In genomic region chr10:86303495-86303876, GRCm38 (mm10) we compare ENCODE assay signal across 9 mouse cellular contexts. TPM values are rescaled to one million over a fixed set of nuclear protein-coding genes. Genes with fewer than 3 reads are reported as not detected.
DNase-seq lines count a peak whose midpoint lies in the region; ATAC-seq and TF ChIP-seq lines count a peak whose summit lies in the region.
"Had no signal": no experiment of that assay in that cellular context is flagged by ENCODE, and none has a peak within 500 bp of the region (broad histone marks: within the 10 kb centered on the region; RNA-seq: fewer than 3 reads in every experiment).

No protein-coding gene starts in this region.

- TF ChIP-seq CTCF in cerebellum, adult 2 months (IDR thresholded peaks at IDR 0.05; ENCODE audit: borderline replicate concordance, insufficient read depth, low read depth, low read length): no peak

- intact Hi-C loops in heart, postnatal 36 days (cut with DNase I): no loop called here

- no peaks in the 10 kb centered on the region for H3K27me3 ChIP-seq in heart, embryonic 12.5 days (replicated peaks)
- H3K27me3 ChIP-seq in midbrain, embryonic 15.5 days (replicated peaks): no peaks in the 10 kb centered on the region
- H3K27me3 ChIP-seq in midbrain, embryonic 13.5 days: peaks cover 25% of the 10 kb centered on the region
- no peaks in the 10 kb centered on the region for H3K27me3 ChIP-seq in hindbrain, embryonic 16.5 days (replicated peaks; ENCODE audit: control insufficient read depth, insufficient read depth, low read length)
- H3K27me3 ChIP-seq in stomach, embryonic 14.5 days (ENCODE audit: control insufficient read depth, insufficient read depth, low read length): no peaks in the 10 kb centered on the region
- H3K27me3 ChIP-seq in cerebellum, adult 2 months (ENCODE audit: control insufficient read depth, insufficient read depth, low read length): no peaks in the 10 kb centered on the region
- H3K27me3 ChIP-seq: CH12.LX had no signal

- H3K4me2 ChIP-seq in heart, embryonic 12.5 days: peak overlapping the region; percentile 95
- H3K4me2 ChIP-seq in midbrain, embryonic 15.5 days: peak overlapping the region; percentile 99; the same call in 1 of the 2 replicates
- H3K4me2 ChIP-seq in midbrain, embryonic 13.5 days (replicated peaks): no peak overlapping the region
- H3K4me2 ChIP-seq in hindbrain, embryonic 16.5 days (ENCODE audit: low read length): peak overlapping the region; percentile 95
- peak overlapping the region; percentile 86 for H3K4me2 ChIP-seq in stomach, embryonic 14.5 days (replicated peaks; ENCODE audit: low read depth, low read length)

- WGBS in heart, embryonic 12.5 days: 52% methylated on average over 2 of the region's 2 CpGs
- WGBS in midbrain, embryonic 15.5 days: 48% methylated on average over 2 of the region's 2 CpGs
- WGBS in midbrain, embryonic 13.5 days: 68% methylated on average over 2 of the region's 2 CpGs
- WGBS in hindbrain, embryonic 16.5 days: 46% methylated on average over 2 of the region's 2 CpGs
- WGBS in stomach, embryonic 14.5 days: 64% methylated on average over 2 of the region's 2 CpGs
- WGBS in cerebellum, adult 2 months: 65% methylated on average over 2 of the region's 2 CpGs

- DNase-seq in heart, postnatal 36 days: no peak
- DNase-seq in cerebellum, adult 2 months: no peak

- H3K36me3 ChIP-seq in heart, embryonic 12.5 days: peaks cover 22% of the 10 kb centered on the region
- H3K36me3 ChIP-seq in midbrain, embryonic 15.5 days (replicated peaks): no peaks in the 10 kb centered on the region
- H3K36me3 ChIP-seq in midbrain, embryonic 13.5 days: peaks cover 4% of the 10 kb centered on the region; the same call in 1 of the 2 replicates
- H3K36me3 ChIP-seq in hindbrain, embryonic 16.5 days (ENCODE audit: control insufficient read depth, insufficient read depth, low read length): no peaks in the 10 kb centered on the region
- H3K36me3 ChIP-seq in stomach, embryonic 14.5 days (ENCODE audit: control insufficient read depth, insufficient read depth, low read length): peaks cover 7% of the 10 kb centered on the region

- no peak for TF ChIP-seq POLR2A in cerebellum, adult 2 months (IDR thresholded peaks at IDR 0.05; ENCODE audit: borderline replicate concordance, insufficient read depth, low read length)

- ATAC-seq in heart, embryonic 12.5 days (ENCODE audit: insufficient number of reproducible peaks, low FRiP score): no peak
- peak; percentile 3; the same call in 1 of the 2 replicates for ATAC-seq in midbrain, embryonic 15.5 days (replicated peaks)
- ATAC-seq in midbrain, embryonic 13.5 days: no peak
- no peak for ATAC-seq in hindbrain, embryonic 16.5 days
- no peak for ATAC-seq in stomach, embryonic 14.5 days (ENCODE audit: insufficient number of reproducible peaks, insufficient read depth, low FRiP score, low read depth)
- ATAC-seq in inflammation-experienced regulatory T-cells, adult 6 months: no peak

- no peaks in the 10 kb centered on the region for H3K9me3 ChIP-seq in heart, embryonic 12.5 days (replicated peaks)
- no peaks in the 10 kb centered on the region for H3K9me3 ChIP-seq in midbrain, embryonic 15.5 days
- no peaks in the 10 kb centered on the region for H3K9me3 ChIP-seq in midbrain, embryonic 13.5 days
- no peaks in the 10 kb centered on the region for H3K9me3 ChIP-seq in hindbrain, embryonic 16.5 days (ENCODE audit: control insufficient read depth, low read length)
- no peaks in the 10 kb centered on the region for H3K9me3 ChIP-seq in stomach, embryonic 14.5 days (ENCODE audit: control insufficient read depth, low read depth, low read length)

- H3K27ac ChIP-seq in heart, embryonic 12.5 days (ENCODE audit: poor library complexity, severe bottlenecking): peak overlapping the region; percentile 46; the same call in 1 of the 2 replicates
- H3K27ac ChIP-seq in midbrain, embryonic 15.5 days: no peak overlapping the region
- H3K27ac ChIP-seq in midbrain, embryonic 13.5 days: no peak overlapping the region
- no peak overlapping the region; the same call in 1 of the 2 replicates for H3K27ac ChIP-seq in hindbrain, embryonic 16.5 days (ENCODE audit: low read depth, low read length)
- H3K27ac ChIP-seq in stomach, embryonic 14.5 days (ENCODE audit: low read length): no peak overlapping the region
- no peak overlapping the region for H3K27ac ChIP-seq in cerebellum, adult 2 months (ENCODE audit: insufficient read depth, low read length)

- peaks cover 31% of the 10 kb centered on the region for H3K4me1 ChIP-seq in heart, embryonic 12.5 days (replicated peaks)
- peaks cover 36% of the 10 kb centered on the region for H3K4me1 ChIP-seq in midbrain, embryonic 15.5 days
- H3K4me1 ChIP-seq in midbrain, embryonic 13.5 days (replicated peaks): peaks cover 38% of the 10 kb centered on the region
- H3K4me1 ChIP-seq in hindbrain, embryonic 16.5 days (ENCODE audit: control insufficient read depth, insufficient read depth, low read depth, low read length): peaks cover 28% of the 10 kb centered on the region
- H3K4me1 ChIP-seq in stomach, embryonic 14.5 days (ENCODE audit: control insufficient read depth, insufficient read depth, low read length): peaks cover 15% of the 10 kb centered on the region; the same call in 1 of the 2 replicates
- peaks cover 10% of the 10 kb centered on the region for H3K4me1 ChIP-seq in cerebellum, adult 2 months (ENCODE audit: control insufficient read depth, insufficient read depth, low read length)

- peak overlapping the region; percentile 83; the same call in 1 of the 2 replicates for H3K4me3 ChIP-seq in heart, embryonic 12.5 days
- no peak overlapping the region for H3K4me3 ChIP-seq in midbrain, embryonic 15.5 days
- H3K4me3 ChIP-seq in midbrain, embryonic 13.5 days (replicated peaks): no peak overlapping the region
- H3K4me3 ChIP-seq in hindbrain, embryonic 16.5 days (ENCODE audit: low read length): peak overlapping the region; percentile 60; the same call in 1 of the 2 replicates
- H3K4me3 ChIP-seq in stomach, embryonic 14.5 days (ENCODE audit: low read depth, low read length): peak overlapping the region; percentile 71; the same call in 1 of the 2 replicates
- no peak overlapping the region for H3K4me3 ChIP-seq in cerebellum, adult 2 months (replicated peaks; ENCODE audit: insufficient read depth, low read depth, low read length)

- H3K9ac ChIP-seq in heart, embryonic 12.5 days: peak overlapping the region; percentile 63
- no peak overlapping the region; the same call in 1 of the 2 replicates for H3K9ac ChIP-seq in midbrain, embryonic 15.5 days
- H3K9ac ChIP-seq in midbrain, embryonic 13.5 days (replicated peaks): no peak overlapping the region
- no peak overlapping the region for H3K9ac ChIP-seq in hindbrain, embryonic 16.5 days (ENCODE audit: low read depth, low read length)
- no peak overlapping the region for H3K9ac ChIP-seq in stomach, embryonic 14.5 days (replicated peaks; ENCODE audit: low read depth, low read length)

RNA-seq across cellular contexts. Expression of gene Timp3, which starts 3.3 kb away (rescaled TPM):
- 70.8 and 71.5 TPM in 2 replicates for polyA plus RNA-seq in heart, embryonic 12.5 days (2016; fragmentation: Nextera tagmentation; extraction: Ambion mirVana)
- 100 to 1,000 TPM; 165 to 209 TPM for total RNA-seq in heart, postnatal 36 days (2021)
- 31.1 and 33.9 TPM in 2 replicates for polyA plus RNA-seq in midbrain, embryonic 15.5 days (2015; fragmentation: Nextera tagmentation; extraction: Ambion mirVana)
- polyA plus RNA-seq in midbrain, embryonic 13.5 days (2015; fragmentation: Nextera tagmentation; extraction: Ambion mirVana): 16.3 and 19.9 TPM in 2 replicates
- polyA plus RNA-seq in hindbrain, embryonic 16.5 days (2015; fragmentation: Nextera tagmentation; extraction: Ambion mirVana): 56.1 and 58.9 TPM in 2 replicates
- polyA plus RNA-seq in stomach, embryonic 14.5 days (2014; fragmentation: Nextera tagmentation; extraction: Ambion mirVana): 88.0 and 88.4 TPM in 2 replicates
- not detected for polyA plus RNA-seq in inflammation-experienced regulatory T-cells, adult 6 months (2017; shearing (Covaris generic))
- polyA plus RNA-seq in cerebellum, adult 2 months (2012; rRNA removed): 47.7 and 48.9 TPM in 2 replicates

Comparison
In these comparisons a context has a peak if more than half of its experiments do, and no peak if none do; other contexts are left out.
1. H3K4me3 ChIP-seq: peak in heart, embryonic 12.5 days (single experiment), hindbrain, embryonic 16.5 days (single experiment) and stomach, embryonic 14.5 days (single experiment); none in midbrain, embryonic 15.5 days (single experiment), midbrain, embryonic 13.5 days (single experiment) and cerebellum, adult 2 months (single experiment).
2. RNA of gene Timp3, which starts 3.3 kb away (polyA plus RNA-seq): 88.0 to 88.4 TPM in stomach, embryonic 14.5 days, 70.8 to 71.5 TPM in heart, embryonic 12.5 days, 56.1 to 58.9 TPM in hindbrain, embryonic 16.5 days, 47.7 to 48.9 TPM in cerebellum, adult 2 months, 31.1 to 33.9 TPM in midbrain, embryonic 15.5 days and 16.3 to 19.9 TPM in midbrain, embryonic 13.5 days; not detected in inflammation-experienced regulatory T-cells, adult 6 months; every median in the first group is over 10 times any median in the second.